Mouse (Mus musculus) MEL (cell line): ENCODE results near the gene Lrp10. TPM values are rescaled to one million over a fixed set of nuclear protein-coding genes. Genes with fewer than 3 reads are reported as not detected.

ENCODE experiments used
- DNase-seq: peaks from one replicate; pipeline ENCODE4 v3.0.0; 2011; ENCODE audit warnings: low read depth, low spot score
- H3K27ac ChIP-seq: 2 replicates; pipeline ENCODE4 v1.5.1; 2012; ENCODE audit warnings: low read depth, mild to moderate bottlenecking, control low read depth, low read length, moderate library complexity; ENCODE audit not compliant: control insufficient read depth
- H3K27me3 ChIP-seq, 2 experiments: fragments of 150-350 bp in 1 of 2; sonication (generic) in 1 of 2; 2 replicates each; pipeline ENCODE4 v1.6.1; 2012; ENCODE audit warnings: low read length in 2 of 2, mild to moderate bottlenecking in 2 of 2, improper control_type of control experiment in 1 of 2, moderate library complexity in 1 of 2; ENCODE audit not compliant: insufficient read depth in 2 of 2, control insufficient read depth in 1 of 2
- H3K36me3 ChIP-seq, 2 experiments: 2 replicates each; pipeline ENCODE4 v1.6.1; 2012 to 2014; ENCODE audit warnings: low read length in 2 of 2, improper control_type of control experiment in 1 of 2, inconsistent platforms in 1 of 2, mild to moderate bottlenecking in 1 of 2; ENCODE audit not compliant: insufficient read depth in 2 of 2, control insufficient read depth in 1 of 2
- H3K4me1 ChIP-seq, 2 experiments: fragments of 150-350 bp in 1 of 2; sonication (generic) in 1 of 2; 2 replicates each; pipeline ENCODE4 v1.6.1; 2012; ENCODE audit warnings: low read length in 2 of 2, improper control_type of control experiment in 1 of 2, mild to moderate bottlenecking in 1 of 2; ENCODE audit not compliant: insufficient read depth in 2 of 2, control insufficient read depth in 1 of 2
- H3K4me3 ChIP-seq, 2 experiments: fragments of 150-350 bp in 1 of 2; sonication (generic) in 1 of 2; 2 replicates each; pipeline ENCODE4 v1.5.1; 2012; ENCODE audit warnings: low read depth in 2 of 2, low read length in 2 of 2, mild to moderate bottlenecking in 2 of 2, moderate library complexity in 2 of 2, control low read depth in 1 of 2, improper control_type of control experiment in 1 of 2; ENCODE audit not compliant: control insufficient read depth in 1 of 2, insufficient read depth in 1 of 2
- H3K79me2 ChIP-seq: 2 replicates; pipeline ENCODE4 v1.6.1; 2012; ENCODE audit warnings: mild to moderate bottlenecking, low read length, moderate library complexity; ENCODE audit not compliant: control insufficient read depth, poor library complexity, insufficient read depth
- H3K9ac ChIP-seq: 2 replicates; pipeline ENCODE4 v1.6.1; 2012; ENCODE audit warnings: low read depth, mild to moderate bottlenecking, control low read depth, low read length, moderate library complexity; ENCODE audit not compliant: control insufficient read depth, poor library complexity, severe bottlenecking
- H3K9me3 ChIP-seq: fragments of 150-350 bp; sonication (generic); replicated peaks from 2 replicates; pipeline ENCODE4 v1.6.1; 2012; ENCODE audit warnings: mild to moderate bottlenecking, low read length, improper control_type of control experiment, moderate library complexity; ENCODE audit not compliant: insufficient read depth
- CHD1 ChIP-seq: IDR thresholded peaks from 2 replicates; pipeline ENCODE4 v1.6.1; 2012; ENCODE audit warnings: low read depth, mild to moderate bottlenecking, inconsistent platforms, low read length, improper control_type of control experiment
- CHD2 ChIP-seq: IDR thresholded peaks from 2 replicates; pipeline ENCODE4 v1.6.1; 2011; ENCODE audit warnings: low read length, improper control_type of control experiment
- CTCF ChIP-seq, 3 experiments: IDR thresholded peaks in 2 of 3; conservative IDR thresholded peaks in 1 of 3; 2 replicates each; pipeline ENCODE4 v1.5.1; 2011 to 2012; ENCODE audit warnings: low read length in 3 of 3, low read depth in 2 of 3, mild to moderate bottlenecking in 2 of 3, improper control_type of control experiment in 1 of 3, inconsistent platforms in 1 of 3, mixed read lengths in 1 of 3, moderate library complexity in 1 of 3; ENCODE audit not compliant: control insufficient read depth in 1 of 3, insufficient read depth in 1 of 3, poor library complexity in 1 of 3, severe bottlenecking in 1 of 3
- ELF1 ChIP-seq: IDR thresholded peaks from 2 replicates; pipeline ENCODE4 v1.6.1; 2014; ENCODE audit warnings: low read depth, mild to moderate bottlenecking, inconsistent platforms, low read length, improper control_type of control experiment, moderate library complexity
- EP300 ChIP-seq, 2 experiments: IDR thresholded peaks; 2 replicates each; pipeline ENCODE4 v1.6.1; 2011; ENCODE audit warnings: improper control_type of control experiment in 2 of 2, low read length in 2 of 2, low read depth in 1 of 2, mild to moderate bottlenecking in 1 of 2
- ETS1 ChIP-seq: IDR thresholded peaks from 2 replicates; pipeline ENCODE4 v1.6.1; 2012; ENCODE audit warnings: low read depth, mild to moderate bottlenecking, inconsistent platforms, low read length, improper control_type of control experiment, moderate library complexity
- GABPA ChIP-seq: IDR thresholded peaks from 2 replicates; pipeline ENCODE4 v1.6.1; 2012; ENCODE audit warnings: low read depth, mild to moderate bottlenecking, inconsistent platforms, low read length, improper control_type of control experiment, moderate library complexity
- GATA1 ChIP-seq: IDR thresholded peaks from 2 replicates; pipeline ENCODE4 v1.6.1; 2011; ENCODE audit warnings: low read depth, low read length, improper control_type of control experiment
- HCFC1 ChIP-seq: IDR thresholded peaks from 2 replicates; pipeline ENCODE4 v1.6.1; 2012; ENCODE audit warnings: low read depth, mild to moderate bottlenecking, inconsistent platforms, low read length, improper control_type of control experiment, moderate library complexity
- KAT2A ChIP-seq: conservative IDR thresholded peaks from 2 replicates; pipeline ENCODE4 v1.6.1; 2012; ENCODE audit warnings: low read depth, low read length, improper control_type of control experiment, inconsistent platforms
- MAX ChIP-seq: IDR thresholded peaks from 2 replicates; pipeline ENCODE4 v1.6.1; 2011; ENCODE audit warnings: low read length, improper control_type of control experiment
- MAZ ChIP-seq: IDR thresholded peaks from 2 replicates; pipeline ENCODE4 v1.6.1; 2012; ENCODE audit warnings: low read depth, mild to moderate bottlenecking, inconsistent platforms, low read length, improper control_type of control experiment
- MEF2A ChIP-seq: IDR thresholded peaks from 2 replicates; pipeline ENCODE4 v1.6.1; 2014; ENCODE audit warnings: low read depth, mild to moderate bottlenecking, inconsistent platforms, low read length, improper control_type of control experiment; ENCODE audit not compliant: poor library complexity, insufficient replicate concordance, severe bottlenecking; ENCODE audit errors: extremely low read depth
- MXI1 ChIP-seq: IDR thresholded peaks from 2 replicates; pipeline ENCODE4 v1.6.1; 2011; ENCODE audit warnings: mild to moderate bottlenecking, low read depth, low read length, improper control_type of control experiment
- NELFE ChIP-seq: IDR thresholded peaks from 2 replicates; pipeline ENCODE4 v1.6.1; 2011; ENCODE audit warnings: low read depth, low read length, improper control_type of control experiment
- NRF1 ChIP-seq: IDR thresholded peaks from 2 replicates; pipeline ENCODE4 v1.6.1; 2014; ENCODE audit warnings: low read depth, mild to moderate bottlenecking, inconsistent platforms, low read length, improper control_type of control experiment, moderate library complexity; ENCODE audit not compliant: poor library complexity, insufficient read depth, severe bottlenecking
- POLR2A ChIP-seq, 2 experiments: IDR thresholded peaks; 2 replicates each; pipeline ENCODE4 v1.6.1; 2011 to 2012; ENCODE audit warnings: low read length in 2 of 2, mild to moderate bottlenecking in 2 of 2, control low read depth in 1 of 2, improper control_type of control experiment in 1 of 2, low read depth in 1 of 2, moderate library complexity in 1 of 2; ENCODE audit not compliant: control insufficient read depth in 1 of 2, insufficient read depth in 1 of 2, poor library complexity in 1 of 2
- POLR2AphosphoS2 ChIP-seq: IDR thresholded peaks from 2 replicates; pipeline ENCODE4 v1.6.1; 2011; ENCODE audit warnings: low read length, improper control_type of control experiment
- POLR2AphosphoS5 ChIP-seq: IDR thresholded peaks from 2 replicates; pipeline ENCODE4 v1.6.1; 2012; ENCODE audit warnings: low read depth, borderline replicate concordance, mild to moderate bottlenecking, inconsistent platforms, low read length, moderate library complexity, mixed read lengths
- RCOR1 ChIP-seq: IDR thresholded peaks from 2 replicates; pipeline ENCODE4 v1.6.1; 2012; ENCODE audit warnings: low read depth, mild to moderate bottlenecking, inconsistent platforms, low read length, improper control_type of control experiment
- SIN3A ChIP-seq: IDR thresholded peaks from 2 replicates; pipeline ENCODE4 v1.6.1; 2012; ENCODE audit warnings: low read length, improper control_type of control experiment, inconsistent platforms
- TBP ChIP-seq: IDR thresholded peaks from 2 replicates; pipeline ENCODE4 v1.8.0; 2011; ENCODE audit warnings: low read depth, low read length, improper control_type of control experiment
- TCF12 ChIP-seq: IDR thresholded peaks from 2 replicates; pipeline ENCODE4 v1.6.1; 2014; ENCODE audit warnings: low read depth, mild to moderate bottlenecking, inconsistent platforms, low read length, improper control_type of control experiment, moderate library complexity
- USF1 ChIP-seq: IDR thresholded peaks from 2 replicates; pipeline ENCODE4 v1.6.1; 2014; ENCODE audit warnings: low read depth, mild to moderate bottlenecking, inconsistent platforms, low read length, improper control_type of control experiment, moderate library complexity
- ZC3H11A ChIP-seq: IDR thresholded peaks from 2 replicates; pipeline ENCODE4 v1.6.1; 2012; ENCODE audit warnings: low read depth, mild to moderate bottlenecking, inconsistent platforms, low read length, improper control_type of control experiment
- ZMIZ1 ChIP-seq: IDR thresholded peaks from 2 replicates; pipeline ENCODE4 v1.6.1; 2012; ENCODE audit warnings: low read depth, mild to moderate bottlenecking, inconsistent platforms, low read length, improper control_type of control experiment, moderate library complexity
- ZNF384 ChIP-seq: IDR thresholded peaks from 2 replicates; pipeline ENCODE4 v1.6.1; 2012; ENCODE audit warnings: low read depth, mild to moderate bottlenecking, inconsistent platforms, low read length, improper control_type of control experiment
- polyA plus RNA-seq, 2 experiments: library from polyadenylated mRNA; stranded (reverse) in 1 of 2; unstranded in 1 of 2; fragments of >175 nt in 1 of 2; fragments of >200 nt in 1 of 2; gene quantifications; 2 replicates each; pipeline versions ENCODE4 v1.2.1 to v1.2.4; 2012; ENCODE audit warnings: low replicate concordance in 2 of 2, low read depth in 1 of 2; ENCODE audit not compliant: insufficient read length in 2 of 2, insufficient read depth in 1 of 2, missing spikeins in 1 of 2
- total RNA-seq: library from RNA; depleted of rRNA; stranded (reverse); fragments of 300-350 nt; gene quantifications from 2 replicates; pipeline ENCODE4 v1.2.3, GENCODE M21; 2012; rRNA removed

Gene Lrp10
- total RNA-seq (53.6 and 55.4 TPM in 2 replicates), polyA plus RNA-seq (100 to 1,000 TPM in 1 of 2 experiments, not detected in 1; 110 TPM)

GRCm38 (mm10) chr14:54463959-54464292, at the start of gene Lrp10:
Gene Lrp10, plus strand, starts transcription at chr14:54464137.
- H3K4me3 ChIP-seq, result peak within 1 kb of the TSS; percentile 67 to 91
- H3K27ac ChIP-seq, result peak within 1 kb of the TSS; percentile 100
- peaks cover 21% of the 10 kb centered on the region for H3K79me2 ChIP-seq
- no peaks in the 10 kb centered on the region for H3K9me3 ChIP-seq
- peak; percentile 94 for DNase-seq
- peaks cover 0 to 22% of the 10 kb centered on the region in 2 experiments; a peak in 3 of 4 replicates for H3K36me3 ChIP-seq
- peak within 1 kb of the TSS; percentile 96 for H3K9ac ChIP-seq
- no peaks in the 10 kb centered on the region for H3K27me3 ChIP-seq
- TF ChIP-seq ELF1 (peak; percentile 85), RCOR1 (0 out of 2 replicates have a peak, but pooled peaks have one; percentile 26), EP300 (IDR thresholded peaks at IDR 0.05; ENCODE audit: low read depth in 1 of 2, low read length in 2 of 2) (peak in 1 of 2 experiments; percentile 6; a peak in 1 of 4 replicates), SIN3A (peak; percentile 77; the same call in 1 of the 2 replicates), MXI1 (peak; percentile 74), ETS1 (peak; percentile 63), CHD1 (0 out of 2 replicates have a peak, but pooled peaks have one; percentile 39), KAT2A (no peak), POLR2A (IDR thresholded peaks at IDR 0.05; ENCODE audit: control insufficient read depth in 1 of 2, insufficient read depth in 1 of 2, low read depth in 1 of 2, low read length in 2 of 2, poor library complexity in 1 of 2) (peak; percentile 71 to 83), TCF12 (peak; percentile 41), GATA1 (peak; percentile 65), MAZ (peak; percentile 76; the same call in 1 of the 2 replicates), NRF1 (no peak), MEF2A (no peak), MAX (peak; percentile 70; the same call in 1 of the 2 replicates), NELFE (peak; percentile 84), USF1 (peak; percentile 29; the same call in 1 of the 2 replicates), GABPA (no peak), ZNF384 (no peak), HCFC1 (0 out of 2 replicates have a peak, but pooled peaks have one; percentile 56), ZMIZ1 (no peak), POLR2AphosphoS5 (no peak), CHD2 (no peak), ZC3H11A (no peak), TBP (peak; percentile 2), POLR2AphosphoS2 (no peak; the same call in 1 of the 2 replicates), CTCF (IDR thresholded peaks at IDR 0.05 in 2 of 3, conservative IDR thresholded peaks at IDR 0.05 in 1 of 3; ENCODE audit: control insufficient read depth in 1 of 3, insufficient read depth in 1 of 3, low read depth in 2 of 3, low read length in 3 of 3, poor library complexity in 1 of 3, severe bottlenecking in 1 of 3) (0 out of 6 replicates have a peak, but pooled peaks of 1 of the 3 experiments have one; percentile 0)
- TF ChIP-seq, all 39 proteins: peak for 17
- peaks cover 5 to 18% of the 10 kb centered on the region in 2 experiments for H3K4me1 ChIP-seq
